Mouse (Mus musculus) mature B cell (primary cell): ENCODE measurements at regions not wholly inside any gene's neighbourhood (a gene's known extent, or its start where the extent isn't known, plus 50 kb on each side); places are given as distances from the start of the nearest gene placed in this dataset.
"Not testable (repeated sequence)": the region's sequence is repeated elsewhere in the genome, so short reads cannot be mapped to it uniquely, and the experiment has no call there.

Source experiments
- in situ Hi-C: fragments of 300-500 bp; cut with MboI; formaldehyde crosslinking; loops from 2 replicates; pipeline ENCODE4 v1.14.3; 2019

GRCm38 (mm10) chr8:26596665-26597362, 380.3 kb upstream of the Zfp703 start:
- in situ Hi-C loops = no loop called here

GRCm38 (mm10) chr8:26598520-26598919, 378.6 kb upstream of the Zfp703 start:
- in situ Hi-C loops = no loop called here

- in situ Hi-C loops = no loop called here
These were observed 377.0 kb upstream of the Zfp703 start for GRCm38 (mm10) chr8:26600127-26600526.

GRCm38 (mm10) chr8:26608001-26608400, 369.1 kb upstream of the Zfp703 start:
- in situ Hi-C loops = no loop called here

- in situ Hi-C loops = no loop called here
These were observed 368.5 kb upstream of the Zfp703 start for GRCm38 (mm10) chr8:26608588-26608987.

- in situ Hi-C loops = no loop called here
These were observed 365.0 kb upstream of the Zfp703 start for GRCm38 (mm10) chr8:26612153-26612552.

- in situ Hi-C loops = no loop called here
These were observed 354.6 kb upstream of the Zfp703 start for GRCm38 (mm10) chr8:26622311-26623052.

- in situ Hi-C loops = no loop called here
These were observed 350.9 kb upstream of the Zfp703 start for GRCm38 (mm10) chr8:26626186-26626585.

- in situ Hi-C loops = no loop called here
These were observed 350.5 kb upstream of the Zfp703 start for GRCm38 (mm10) chr8:26626651-26627077.

GRCm38 (mm10) chr8:26627191-26627891, 349.8 kb upstream of the Zfp703 start:
- in situ Hi-C loops = no loop called here

- in situ Hi-C loops = no loop called here
These were observed 346.6 kb upstream of the Zfp703 start for GRCm38 (mm10) chr8:26630544-26630943.

- in situ Hi-C loops = no loop called here
These were observed 341.4 kb upstream of the Zfp703 start for GRCm38 (mm10) chr8:26635701-26636100.

GRCm38 (mm10) chr8:26645375-26645774, 331.8 kb upstream of the Zfp703 start:
- in situ Hi-C loops = not testable (repeated sequence)

GRCm38 (mm10) chr8:26650287-26650686, 326.8 kb upstream of the Zfp703 start:
- in situ Hi-C loops = no loop called here

- in situ Hi-C loops = no loop called here
These were observed 321.2 kb upstream of the Zfp703 start for GRCm38 (mm10) chr8:26655897-26656296.

- in situ Hi-C loops = no loop called here
These were observed 320.6 kb upstream of the Zfp703 start for GRCm38 (mm10) chr8:26656310-26657075.

- in situ Hi-C loops = no loop called here
These were observed 317.7 kb upstream of the Zfp703 start for GRCm38 (mm10) chr8:26659381-26659780.

GRCm38 (mm10) chr8:26669541-26669940, 307.6 kb upstream of the Zfp703 start:
- in situ Hi-C loops = no loop called here

- in situ Hi-C loops = no loop called here
These were observed 304.4 kb upstream of the Zfp703 start for GRCm38 (mm10) chr8:26672486-26673395.

- in situ Hi-C loops = no loop called here
These were observed 299.5 kb upstream of the Zfp703 start for GRCm38 (mm10) chr8:26677584-26678138.
